Mouse (Mus musculus) CD4-positive helper T cell, adult 2 months (primary cell): ENCODE results near the gene Rps26.
A peak's percentile ranks its signal among the peaks of the same experiment; 100 is the strongest.

Source experiments
- DNase-seq: peaks from one replicate; pipeline ENCODE4 v3.0.0-alpha.2; 2012; ENCODE audit warnings: low read depth, missing footprints, low spot score

Gene Rps26

GRCm38 (mm10) chr10:128626311-128627310 lies at the start of gene Rps26:
Rps26 (minus strand) TSS chr10:128626747.
- DNase-seq: peak; percentile 98

- peak; percentile 74 for DNase-seq
Observed at GRCm38 (mm10) chr10:128674469-128675008, 48.0 kb upstream of the Rps26 start.

GRCm38 (mm10) chr10:128673763-128674468 lies 47.4 kb upstream of the Rps26 start, which contains the start of gene Suox:
Suox (minus strand) TSS chr10:128674073.
- peak; percentile 93 for DNase-seq

GRCm38 (mm10) chr10:128671148-128671547 lies 44.6 kb upstream of the Rps26 start:
- no peak for DNase-seq

- DNase-seq: peak; percentile 59
Observed at GRCm38 (mm10) chr10:128668790-128669672, 42.5 kb upstream of the Rps26 start.

- no peak for DNase-seq
Observed at GRCm38 (mm10) chr10:128665806-128666205, 39.3 kb upstream of the Rps26 start.

GRCm38 (mm10) chr10:128665307-128665706 lies 38.8 kb upstream of the Rps26 start:
- DNase-seq: no peak

GRCm38 (mm10) chr10:128664808-128665207 lies 38.3 kb upstream of the Rps26 start:
- no peak for DNase-seq

- peak; percentile 67 for DNase-seq
Observed at GRCm38 (mm10) chr10:128663441-128664220, 37.1 kb upstream of the Rps26 start.

- peak; percentile 10 for DNase-seq
Observed at GRCm38 (mm10) chr10:128662465-128662864, 35.9 kb upstream of the Rps26 start.

- no peak for DNase-seq
Observed at GRCm38 (mm10) chr10:128659490-128659889, 32.9 kb upstream of the Rps26 start.

- DNase-seq: no peak
Observed at GRCm38 (mm10) chr10:128657844-128658243, 31.3 kb upstream of the Rps26 start.

- DNase-seq: no peak
Observed at GRCm38 (mm10) chr10:128656731-128657130, 30.2 kb upstream of the Rps26 start.

- no peak for DNase-seq
Observed at GRCm38 (mm10) chr10:128655254-128655653, 28.7 kb upstream of the Rps26 start.

- no peak for DNase-seq
Observed at GRCm38 (mm10) chr10:128653866-128654265, 27.3 kb upstream of the Rps26 start.

- DNase-seq: peak; percentile 69
Observed at GRCm38 (mm10) chr10:128646139-128647089, 19.9 kb upstream of the Rps26 start.

GRCm38 (mm10) chr10:128645111-128646011 lies 18.8 kb upstream of the Rps26 start, which contains the start of gene Ikzf4:
Ikzf4 (minus strand) TSS chr10:128645991.
- peak; percentile 79 for DNase-seq

- DNase-seq: no peak
Observed at GRCm38 (mm10) chr10:128642749-128643148, 16.2 kb upstream of the Rps26 start.
